Mouse (Mus musculus) liver, postnatal 0 days (tissue): ENCODE data around the gene Fam20b.

ENCODE experiments used
- CTCF ChIP-seq: sonication (generic); IDR thresholded peaks from 2 replicates; pipeline ENCODE4 v1.5.1; 2016; ENCODE audit warnings: antibody characterized with exemption, low read depth
- EP300 ChIP-seq: IDR thresholded peaks from 2 replicates; pipeline ENCODE4 v1.6.1; 2016; ENCODE audit warnings: antibody characterized with exemption, low read depth, mild to moderate bottlenecking

- TF ChIP-seq EP300: no peak
- no peak for TF ChIP-seq CTCF
These were observed 49.5 kb downstream of the Fam20b start for GRCm38 (mm10) chr1:156669208-156669983.
